ENCODE assay signal across 1 mouse cellular context in the genomic region with DNA sequence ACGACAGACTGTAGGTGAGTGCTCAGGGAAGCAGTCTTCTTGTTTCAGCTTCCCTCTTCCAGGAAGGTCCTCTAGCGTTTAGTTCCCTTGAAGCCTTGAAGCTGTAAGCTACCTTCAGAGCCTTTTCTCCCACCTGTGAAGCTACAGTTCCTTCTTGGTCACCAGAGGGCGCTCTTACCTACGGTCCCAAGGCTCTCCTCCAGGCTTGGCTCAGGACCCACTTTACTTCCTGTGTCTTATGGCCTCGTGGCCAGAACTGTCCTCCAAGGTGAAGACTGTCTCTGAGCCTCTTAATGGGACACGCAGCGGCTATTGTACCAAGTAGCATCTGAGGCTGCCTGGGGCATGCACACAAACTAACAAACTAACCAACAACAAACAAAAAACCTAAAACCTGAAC.
A peak's percentile ranks its signal among the peaks of the same experiment; 100 is the strongest.
TF ChIP-seq lines count a peak whose summit lies in the region.

No protein-coding gene starts in this region.

TF ChIP-seq in MEL, 35 proteins besides CTCF, POLR2A, EP300 and RAD21 (continued from another document):
- TF ChIP-seq MYC (IDR thresholded peaks at IDR 0.05; ENCODE audit: low read depth, low read length) (peak; percentile 74; the same call in 1 of the 2 replicates), MYB (IDR thresholded peaks at IDR 0.05; ENCODE audit: low read depth, low read length) (no peak), KAT2A (conservative IDR thresholded peaks at IDR 0.05; ENCODE audit: low read depth, low read length) (no peak), ZMIZ1 (IDR thresholded peaks at IDR 0.05; ENCODE audit: low read depth, low read length) (no peak), MAX (IDR thresholded peaks at IDR 0.05; ENCODE audit: low read length) (peak; percentile 30; the same call in 1 of the 2 replicates), CHD2 (IDR thresholded peaks at IDR 0.05; ENCODE audit: low read length) (no peak), USF2 (IDR thresholded peaks at IDR 0.05; ENCODE audit: borderline replicate concordance in 1 of 2, insufficient read depth in 1 of 2, low read depth in 1 of 2, low read length in 2 of 2) (no peak), MAZ (IDR thresholded peaks at IDR 0.05; ENCODE audit: low read depth, low read length) (no peak), BHLHE40 (IDR thresholded peaks at IDR 0.05; ENCODE audit: borderline replicate concordance, low read depth, low read length) (no peak), HCFC1 (IDR thresholded peaks at IDR 0.05; ENCODE audit: low read depth, low read length) (no peak), ZC3H11A (IDR thresholded peaks at IDR 0.05; ENCODE audit: low read depth, low read length) (peak; percentile 22; the same call in 1 of the 2 replicates), TBP (IDR thresholded peaks at IDR 0.05; ENCODE audit: low read depth, low read length) (no peak), SMC3 (IDR thresholded peaks at IDR 0.05; ENCODE audit: low read depth, low read length) (peak; percentile 64), E2F4 (IDR thresholded peaks at IDR 0.05; ENCODE audit: borderline replicate concordance, low read depth, low read length) (no peak), POLR2AphosphoS5 (IDR thresholded peaks at IDR 0.05; ENCODE audit: borderline replicate concordance, low read depth, low read length) (no peak), POLR2AphosphoS2 (IDR thresholded peaks at IDR 0.05; ENCODE audit: low read length) (no peak), ZNF384 (IDR thresholded peaks at IDR 0.05; ENCODE audit: low read depth, low read length) (no peak), JUND (IDR thresholded peaks at IDR 0.05; ENCODE audit: low read depth, low read length) (no peak)
